Comparison of ENCODE assay signal across 8 mouse cellular contexts in the genomic region with DNA sequence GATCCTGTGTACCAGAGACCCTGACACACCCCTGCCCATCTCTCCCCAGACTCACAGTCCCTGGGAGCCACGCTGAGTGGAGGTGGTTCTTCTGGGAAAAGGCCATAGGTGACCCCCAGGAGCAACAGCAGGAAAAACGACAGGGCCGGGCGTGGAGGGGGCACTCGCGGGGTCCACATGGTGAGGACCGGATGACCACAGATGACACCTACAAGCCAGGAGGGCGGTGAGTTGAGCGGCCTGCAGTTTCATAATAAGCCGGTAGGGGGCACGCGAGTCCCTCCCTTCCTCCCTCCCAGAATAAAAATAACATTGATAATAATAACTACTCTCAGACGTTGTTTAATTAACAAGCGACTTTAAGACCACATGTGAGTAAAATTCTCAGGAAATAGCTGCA. TPM values are rescaled to one million over a fixed set of nuclear protein-coding genes. Genes with fewer than 3 reads are reported as not detected.
A peak's percentile ranks its signal among the peaks of the same experiment; 100 is the strongest.
DNase-seq lines count a peak whose midpoint lies in the region; ATAC-seq lines count a peak whose summit lies in the region.

No protein-coding gene starts in this region.

- no peak overlapping the region for H3K4me3 ChIP-seq in liver, embryonic 15.5 days (replicated peaks)
- no peak overlapping the region for H3K4me3 ChIP-seq in neural tube, embryonic 11.5 days (ENCODE audit: low read depth, low read length)

- H3K9ac ChIP-seq in liver, embryonic 15.5 days: no peak overlapping the region
- H3K9ac ChIP-seq in neural tube, embryonic 11.5 days (ENCODE audit: low read length): no peak overlapping the region

- H3K27ac ChIP-seq in liver, embryonic 15.5 days (replicated peaks): no peak overlapping the region
- H3K27ac ChIP-seq in neural tube, embryonic 11.5 days (ENCODE audit: low read depth, low read length): no peak overlapping the region

- H3K9me3 ChIP-seq in liver, embryonic 15.5 days (replicated peaks): no peaks in the 10 kb centered on the region
- H3K9me3 ChIP-seq in neural tube, embryonic 11.5 days (ENCODE audit: control insufficient read depth, low read length): no peaks in the 10 kb centered on the region

- WGBS in liver, embryonic 15.5 days (ENCODE audit: insufficient replicate concordance): 4% methylated on average over 14 of the region's 14 CpGs
- WGBS in neural tube, embryonic 11.5 days: 3% methylated on average over 14 of the region's 14 CpGs

- H3K4me1 ChIP-seq in liver, embryonic 15.5 days (replicated peaks): peaks cover 30% of the 10 kb centered on the region
- H3K4me1 ChIP-seq in neural tube, embryonic 11.5 days (ENCODE audit: control insufficient read depth, insufficient read depth, low read length): peaks cover 8% of the 10 kb centered on the region; the same call in 1 of the 2 replicates

- peaks cover 3% of the 10 kb centered on the region; the same call in 1 of the 2 replicates for H3K27me3 ChIP-seq in liver, embryonic 15.5 days
- H3K27me3 ChIP-seq in neural tube, embryonic 11.5 days (ENCODE audit: control insufficient read depth, insufficient read depth, low read length): peaks cover 2% of the 10 kb centered on the region; the same call in 1 of the 2 replicates

- ATAC-seq in common myeloid progenitor, adult 5-6 weeks (replicated peaks; ENCODE audit: low read depth, poor library complexity, severe bottlenecking): peak; percentile 36
- ATAC-seq in hematopoietic stem cell, adult 5-6 weeks (replicated peaks in 1 of 2; ENCODE audit: insufficient read depth in 1 of 2, low FRiP score in 2 of 2, low TSS enrichment in 1 of 2, low read depth in 1 of 2, poor library complexity in 2 of 2, severe bottlenecking in 2 of 2): peak; percentile 15 to 34; a peak in 1 of 4 replicates
- no peak for ATAC-seq in liver, embryonic 15.5 days (ENCODE audit: insufficient read depth)
- ATAC-seq in neural tube, embryonic 11.5 days (ENCODE audit: insufficient read depth, low FRiP score, low TSS enrichment): no peak

- DNase-seq in layer of hippocampus, postnatal 10 days (ENCODE audit: low spot score in 2 of 2): peak; percentile 67 to 69
- no peak for DNase-seq in layer of hippocampus, adult 9-10 months (ENCODE audit: low spot score)
- peak; percentile 80 for DNase-seq in NIH3T3 (ENCODE audit: low read depth)
- DNase-seq in neural tube, embryonic 11.5 days (ENCODE audit: low spot score): peak; percentile 65
- no peak for DNase-seq in left cerebral cortex, adult 11 months (ENCODE audit: low spot score)

- peaks cover 7% of the 10 kb centered on the region for H3K36me3 ChIP-seq in liver, embryonic 15.5 days (replicated peaks)
- H3K36me3 ChIP-seq in neural tube, embryonic 11.5 days (ENCODE audit: control insufficient read depth, insufficient read depth, low read length): no peaks in the 10 kb centered on the region

- peak overlapping the region; percentile 26; the same call in 1 of the 2 replicates for H3K4me2 ChIP-seq in liver, embryonic 15.5 days
- no peak overlapping the region for H3K4me2 ChIP-seq in neural tube, embryonic 11.5 days (ENCODE audit: low read depth)

RNA-seq across cellular contexts. Expression of a gene that starts 7.5 kb away (rescaled TPM):
- 100 to 1,000 TPM; 117 to 125 TPM for total RNA-seq in layer of hippocampus, postnatal 10 days (2021)
- total RNA-seq in common myeloid progenitor, adult 5-6 weeks (2017): 2.8 TPM in 2 replicates
- total RNA-seq in hematopoietic stem cell, adult 5-6 weeks (2017): 0.99 and 2.1 TPM in 2 replicates
- polyA plus RNA-seq in liver, embryonic 15.5 days (2015; fragmentation: Nextera tagmentation; extraction: Ambion mirVana): 0.81 and 1.3 TPM in 2 replicates
- polyA plus RNA-seq in neural tube, embryonic 11.5 days (2014; fragmentation: Nextera tagmentation; extraction: Ambion mirVana): 3.9 and 4.3 TPM in 2 replicates

RNA-seq across cellular contexts. Expression of a gene that starts 10.9 kb away (rescaled TPM):
- total RNA-seq in layer of hippocampus, postnatal 10 days (2021): not detected
- 0.14 TPM in 1 of 2 replicates, not detected in the other for total RNA-seq in common myeloid progenitor, adult 5-6 weeks (2017)
- 1.9 and 5.6 TPM in 2 replicates for total RNA-seq in hematopoietic stem cell, adult 5-6 weeks (2017)
- 3.2 and 4.0 TPM in 2 replicates for polyA plus RNA-seq in liver, embryonic 15.5 days (2015; fragmentation: Nextera tagmentation; extraction: Ambion mirVana)
- not detected in 2 replicates for polyA plus RNA-seq in neural tube, embryonic 11.5 days (2014; fragmentation: Nextera tagmentation; extraction: Ambion mirVana)

RNA-seq across cellular contexts. Expression of a gene that starts 15.3 kb away (rescaled TPM):
- total RNA-seq in layer of hippocampus, postnatal 10 days (2021): 1 to 10 TPM; 1.0 to 1.7 TPM
- total RNA-seq in common myeloid progenitor, adult 5-6 weeks (2017): not detected in 2 replicates
- not detected in 2 replicates for total RNA-seq in hematopoietic stem cell, adult 5-6 weeks (2017)
- 1.3 and 3.7 TPM in 2 replicates for polyA plus RNA-seq in liver, embryonic 15.5 days (2015; fragmentation: Nextera tagmentation; extraction: Ambion mirVana)
- polyA plus RNA-seq in neural tube, embryonic 11.5 days (2014; fragmentation: Nextera tagmentation; extraction: Ambion mirVana): 0.16 and 0.23 TPM in 2 replicates

RNA-seq across cellular contexts. Expression of a gene that starts 23.1 kb away (rescaled TPM):
- total RNA-seq in layer of hippocampus, postnatal 10 days (2021): under 1 TPM; 0.43 to 0.51 TPM
- total RNA-seq in common myeloid progenitor, adult 5-6 weeks (2017): not detected in 2 replicates
- not detected in 2 replicates for total RNA-seq in hematopoietic stem cell, adult 5-6 weeks (2017)
- polyA plus RNA-seq in liver, embryonic 15.5 days (2015; fragmentation: Nextera tagmentation; extraction: Ambion mirVana): 0.02 and 0.06 TPM in 2 replicates
- polyA plus RNA-seq in neural tube, embryonic 11.5 days (2014; fragmentation: Nextera tagmentation; extraction: Ambion mirVana): 0.13 TPM in 1 of 2 replicates, not detected in the other

RNA-seq across cellular contexts. Expression of a gene that starts 29.6 kb away (rescaled TPM):
- total RNA-seq in layer of hippocampus, postnatal 10 days (2021): 1 to 10 TPM; 7.0 to 7.2 TPM
- 3.2 and 3.7 TPM in 2 replicates for total RNA-seq in common myeloid progenitor, adult 5-6 weeks (2017)
- 2.6 and 2.9 TPM in 2 replicates for total RNA-seq in hematopoietic stem cell, adult 5-6 weeks (2017)
- polyA plus RNA-seq in liver, embryonic 15.5 days (2015; fragmentation: Nextera tagmentation; extraction: Ambion mirVana): 2.7 and 3.1 TPM in 2 replicates
- polyA plus RNA-seq in neural tube, embryonic 11.5 days (2014; fragmentation: Nextera tagmentation; extraction: Ambion mirVana): 10.2 and 11.0 TPM in 2 replicates

Comparison
In these comparisons a context has a peak if more than half of its experiments do, and no peak if none do; other contexts are left out.
1. DNase-seq: peak in layer of hippocampus, postnatal 10 days (2 of 2), NIH3T3 (single experiment) and neural tube, embryonic 11.5 days (single experiment); none in layer of hippocampus, adult 9-10 months (single experiment) and left cerebral cortex, adult 11 months (single experiment).
2. ATAC-seq: peak in common myeloid progenitor, adult 5-6 weeks (single experiment) and hematopoietic stem cell, adult 5-6 weeks (2 of 2); none in liver, embryonic 15.5 days (single experiment) and neural tube, embryonic 11.5 days (single experiment).
3. RNA of a gene that starts 7.5 kb away (total RNA-seq): 117 to 125 TPM in layer of hippocampus, postnatal 10 days; 2.8 TPM in common myeloid progenitor, adult 5-6 weeks and 0.99 to 2.1 TPM in hematopoietic stem cell, adult 5-6 weeks; every median in the first group is over 10 times any median in the second.